Comparison of ENCODE assay signal across 8 mouse cellular contexts in the genomic region with DNA sequence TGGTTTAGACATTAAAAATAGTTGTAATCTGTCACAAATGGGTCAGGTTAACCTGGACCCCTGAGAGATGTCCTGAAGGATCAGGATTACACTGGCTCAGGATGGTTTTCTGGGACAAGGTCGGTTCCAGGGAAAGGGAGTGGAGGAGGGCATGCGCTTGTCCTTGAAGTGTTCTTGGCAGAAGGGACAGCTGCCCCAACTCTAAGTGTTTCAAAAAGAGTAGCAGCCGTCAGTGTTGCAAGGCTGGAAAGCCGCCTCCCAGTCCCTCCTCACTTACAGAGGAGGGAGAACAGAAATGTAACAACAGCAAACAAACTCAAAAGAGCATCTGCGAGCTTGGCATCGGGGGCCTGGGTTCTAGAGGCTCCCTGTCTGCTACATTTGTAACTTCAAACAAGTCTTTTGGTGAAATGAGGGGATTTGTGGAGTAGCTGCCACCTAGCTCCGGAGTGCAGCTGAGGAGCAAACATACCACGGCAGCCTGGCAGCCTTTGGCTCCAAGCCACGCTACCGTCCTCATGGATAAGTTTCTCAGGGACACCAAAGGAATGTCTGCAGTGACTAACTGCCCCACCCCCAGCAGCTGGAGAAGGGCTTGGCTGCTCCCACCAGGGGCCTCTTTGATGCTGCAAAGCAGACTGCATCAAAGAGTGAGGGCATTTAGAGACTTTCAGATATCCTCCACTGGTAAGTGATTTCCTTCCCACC. TPM values are rescaled to one million over a fixed set of nuclear protein-coding genes. Genes with fewer than 3 reads are reported as not detected.
DNase-seq lines count a peak whose midpoint lies in the region; ATAC-seq and TF ChIP-seq lines count a peak whose summit lies in the region.

No protein-coding gene starts in this region.

- no peaks in the 10 kb centered on the region for H3K9me3 ChIP-seq in forebrain, postnatal 0 days (ENCODE audit: low read length)

- 16% methylated on average over 10 of the region's 10 CpGs for WGBS in forebrain, postnatal 0 days
- 23% methylated on average over 10 of the region's 10 CpGs for WGBS in kidney, adult 2 months

- TF ChIP-seq POLR2A in brain, embryonic 14.5 days (IDR thresholded peaks at IDR 0.05; ENCODE audit: borderline replicate concordance, extremely low read depth, insufficient read depth, insufficient read length, poor library complexity, severe bottlenecking) = no peak
- TF ChIP-seq POLR2A in kidney, adult 2 months (IDR thresholded peaks at IDR 0.05; ENCODE audit: low read depth, low read length) = no peak

- H3K4me1 ChIP-seq in forebrain, postnatal 0 days (ENCODE audit: insufficient read depth) = peaks cover 4% of the 10 kb centered on the region; the same call in 1 of the 2 replicates
- H3K4me1 ChIP-seq in kidney, adult 2 months (ENCODE audit: control insufficient read depth, insufficient read depth, low read length) = no peaks in the 10 kb centered on the region

- DNase-seq in ovary, adult 18-20 months (ENCODE audit: low spot score) = peak; percentile 75
- no peak for DNase-seq in ovary, postnatal 10 days (ENCODE audit: low spot score)
- DNase-seq in brain, embryonic 14.5 days (ENCODE audit: low read depth) = peak; percentile 82
- no peak for DNase-seq in forebrain, postnatal 0 days
- peak; percentile 25 for DNase-seq in kidney, adult 2 months
- peak; percentile 69 for DNase-seq in mesoderm, embryonic 11.5 days (ENCODE audit: low read depth, low spot score)
- no peak for DNase-seq in spleen, postnatal 36 days (ENCODE audit: low spot score in 2 of 2)

- no peak overlapping the region for H3K9ac ChIP-seq in forebrain, postnatal 0 days

- TF ChIP-seq CTCF in brain, embryonic 14.5 days (IDR thresholded peaks at IDR 0.05; ENCODE audit: borderline replicate concordance, extremely low read depth, insufficient read depth, insufficient read length) = no peak
- TF ChIP-seq CTCF in forebrain, postnatal 0 days (IDR thresholded peaks at IDR 0.05; ENCODE audit: low read depth) = no peak
- no peak for TF ChIP-seq CTCF in kidney, adult 2 months (conservative IDR thresholded peaks at IDR 0.05; ENCODE audit: insufficient read depth, insufficient read length, low read depth, low read length)

- H3K36me3 ChIP-seq in forebrain, postnatal 0 days (ENCODE audit: insufficient read depth) = peaks cover 8% of the 10 kb centered on the region; the same call in 1 of the 2 replicates
- H3K36me3 ChIP-seq in kidney, adult 2 months (ENCODE audit: control insufficient read depth, insufficient read depth, low read length) = no peaks in the 10 kb centered on the region

- ATAC-seq in forebrain, postnatal 0 days = 0 out of 2 replicates have a peak, but pooled peaks have one; percentile 42
- ATAC-seq in activated CD4-positive, CD25-positive, alpha-beta regulatory T cell, adult 4 months = no peak

- no peak overlapping the region for H3K27ac ChIP-seq in forebrain, postnatal 0 days (ENCODE audit: low read depth, low read length)
- H3K27ac ChIP-seq in kidney, adult 2 months (ENCODE audit: insufficient read depth, low read depth, low read length) = peak overlapping the region; percentile 12; the same call in 1 of the 2 replicates

- H3K27me3 ChIP-seq in forebrain, postnatal 0 days (ENCODE audit: insufficient read depth, low read length) = no peaks in the 10 kb centered on the region
- H3K27me3 ChIP-seq in kidney, adult 2 months (replicated peaks; ENCODE audit: control insufficient read depth, insufficient read depth, low read length) = no peaks in the 10 kb centered on the region

- H3K4me2 ChIP-seq in forebrain, postnatal 0 days (ENCODE audit: low read depth) = no peak overlapping the region

- H3K4me3 ChIP-seq in forebrain, postnatal 0 days (ENCODE audit: low read depth, low read length) = no peak overlapping the region
- H3K4me3 ChIP-seq in kidney, adult 2 months (ENCODE audit: insufficient read depth, low read depth, low read length) = no peak overlapping the region

RNA-seq across cellular contexts. Expression of a gene that starts 44.5 kb away (rescaled TPM):
- 18.8 and 34.8 TPM in 2 replicates for polyA plus RNA-seq in brain, embryonic 14.5 days (2012; rRNA removed)
- 21.4 and 25.7 TPM in 2 replicates for total RNA-seq in forebrain, postnatal 0 days (2014; rRNA removed)
- 6.7 and 8.5 TPM in 2 replicates for polyA plus RNA-seq in forebrain, postnatal 0 days (2015; fragmentation: Nextera tagmentation; extraction: Ambion mirVana)
- polyA plus RNA-seq in kidney, adult 2 months (2012; rRNA removed) = 3.5 and 4.4 TPM in 2 replicates
- polyA plus RNA-seq in activated CD4-positive, CD25-positive, alpha-beta regulatory T cell, adult 4 months (2017; shearing (Covaris generic)) = not detected

Comparison
In these comparisons a context has a peak if more than half of its experiments do, and no peak if none do; other contexts are left out.
1. DNase-seq: peak in ovary, adult 18-20 months (single experiment), brain, embryonic 14.5 days (single experiment), kidney, adult 2 months (single experiment) and mesoderm, embryonic 11.5 days (single experiment); none in ovary, postnatal 10 days (single experiment), forebrain, postnatal 0 days (single experiment) and spleen, postnatal 36 days (0 of 2).